Mouse (Mus musculus): ENCODE measurements around the gene Gm20741.

The Gm20741 gene

DNA sequence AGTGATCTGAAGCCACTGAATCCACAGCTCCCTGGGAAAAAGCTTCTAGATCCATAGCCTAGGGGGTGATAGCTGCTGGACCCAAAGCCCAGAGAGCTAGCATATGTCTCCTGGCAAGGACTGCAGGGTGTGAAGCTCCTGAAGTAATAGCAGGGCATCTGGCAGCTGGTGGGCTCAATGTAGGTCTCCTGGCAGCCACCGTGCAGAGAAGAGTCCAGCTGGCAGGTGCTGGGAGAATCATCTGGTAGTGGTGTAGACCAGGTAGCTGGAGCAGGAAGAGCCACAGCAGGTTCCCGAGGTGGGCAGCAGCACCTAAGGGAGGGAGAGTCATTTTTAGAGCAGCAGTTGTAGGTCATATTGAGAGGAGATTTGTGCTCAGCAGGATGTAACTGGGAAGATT lies at the start of gene Gm20741:
TSS of gene Gm20741 (minus strand) at position 394 of the 400 bp plus-strand sequence.
- DNase-seq, result no peak

DNA sequence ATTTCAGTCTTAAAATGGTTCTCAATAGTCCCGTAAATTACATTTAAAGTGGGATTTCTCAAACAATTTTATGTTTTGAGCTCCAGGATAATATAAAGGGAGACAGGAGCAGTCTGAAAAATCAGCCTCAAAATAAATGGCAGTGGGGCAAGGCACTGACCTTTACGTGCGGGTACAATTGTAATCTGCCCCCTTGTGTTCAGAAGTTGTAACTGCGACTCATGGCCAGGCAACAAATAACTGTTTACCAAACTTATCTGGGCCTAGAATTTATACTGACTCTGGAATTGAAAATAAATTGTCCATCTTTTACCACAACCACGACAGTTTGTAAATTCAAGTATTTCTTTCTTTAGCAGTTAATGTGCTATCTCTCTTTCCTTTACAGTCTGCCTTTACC lies 39.4 kb upstream of the Gm20741 start:
- DNase-seq, result no peak

DNA sequence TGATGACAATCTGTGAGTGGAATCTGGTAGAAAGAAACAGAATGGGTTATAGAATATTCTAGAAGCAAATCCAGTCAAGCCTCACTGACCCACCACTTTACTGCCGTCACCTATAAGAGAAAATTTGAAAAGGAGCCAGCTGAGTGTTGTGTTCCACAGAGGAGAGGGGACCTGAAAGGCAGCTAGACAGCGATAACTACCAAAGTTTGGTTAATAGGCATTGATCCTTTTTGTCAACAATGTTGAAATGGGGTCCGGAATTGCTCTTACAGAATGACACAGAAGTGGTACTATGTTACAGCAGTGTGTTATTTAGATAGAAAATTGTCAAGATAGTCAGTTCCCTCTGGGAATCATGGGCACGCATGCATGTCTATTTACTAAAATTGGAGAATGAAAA lies 36.5 kb upstream of the Gm20741 start:
- DNase-seq, result no peak

DNA sequence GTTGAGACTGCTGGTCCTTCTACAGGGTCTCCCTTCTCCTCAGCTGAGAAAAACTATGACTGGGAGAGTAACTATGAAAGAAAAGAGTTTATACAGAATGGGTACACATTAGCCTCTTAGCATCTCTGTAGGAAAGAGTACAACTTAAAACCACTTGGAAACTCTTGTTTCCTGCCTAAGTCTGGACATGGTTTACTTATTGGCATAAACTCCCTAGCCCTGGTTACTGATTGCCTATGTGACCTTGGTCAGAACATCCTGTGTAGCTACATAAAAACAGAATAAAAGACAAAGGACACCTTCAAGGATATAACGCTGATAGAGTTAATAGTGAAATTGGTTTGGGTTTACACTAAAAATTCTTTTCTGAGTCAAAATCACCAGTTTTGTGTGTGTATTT lies 35.3 kb upstream of the Gm20741 start:
- no peak for DNase-seq

DNA sequence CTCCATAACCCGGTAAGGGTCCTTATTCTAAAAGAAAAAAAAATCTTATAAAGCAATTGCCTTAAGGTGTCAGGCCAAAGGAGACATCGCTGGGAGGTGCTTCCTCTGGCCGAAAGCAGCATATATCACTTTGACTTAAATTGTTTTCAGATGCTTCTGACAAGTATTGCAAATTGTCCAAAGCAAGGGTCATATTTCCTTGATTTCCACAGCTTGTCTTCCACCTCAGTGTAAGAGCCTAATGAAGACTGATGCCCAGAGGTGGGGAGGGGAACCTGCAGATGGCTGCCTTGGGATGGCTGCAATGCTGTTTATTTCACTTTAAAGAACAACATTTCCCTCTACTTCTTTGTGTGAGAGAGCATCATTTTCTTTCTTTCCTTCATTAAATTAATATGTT lies 15.0 kb upstream of the Gm20741 start:
- DNase-seq, result no peak

DNA sequence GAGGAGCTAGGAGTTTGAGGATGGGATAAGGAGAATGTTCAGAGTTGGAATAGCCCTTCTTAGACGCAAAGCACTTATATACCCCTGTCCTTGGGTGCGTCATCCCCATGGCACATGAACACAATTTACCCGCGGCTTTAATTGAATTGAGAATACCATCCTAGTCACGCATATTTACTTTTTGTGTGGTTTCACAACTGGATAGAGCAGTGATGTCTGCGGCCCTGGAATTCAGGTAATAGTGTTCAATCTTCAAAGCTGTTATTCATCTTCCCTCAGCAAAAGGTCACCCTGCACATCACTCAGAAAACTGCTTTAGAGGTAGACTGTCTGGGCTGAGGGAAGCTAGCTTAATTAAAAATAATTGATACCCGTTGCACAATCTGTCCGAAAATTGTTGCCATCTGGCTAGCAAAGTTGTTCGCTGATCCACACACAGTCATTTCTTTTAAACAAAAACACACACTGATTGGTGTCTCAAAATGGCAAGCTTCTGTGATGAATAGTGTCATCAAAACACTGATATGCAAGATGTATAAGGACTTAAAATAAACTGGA lies 14.2 kb upstream of the Gm20741 start, which contains the start of gene Krtap14:
TSS of gene Krtap14 (minus strand) at position 51 of the 558 bp plus-strand sequence.
- DNase-seq, result no peak

DNA sequence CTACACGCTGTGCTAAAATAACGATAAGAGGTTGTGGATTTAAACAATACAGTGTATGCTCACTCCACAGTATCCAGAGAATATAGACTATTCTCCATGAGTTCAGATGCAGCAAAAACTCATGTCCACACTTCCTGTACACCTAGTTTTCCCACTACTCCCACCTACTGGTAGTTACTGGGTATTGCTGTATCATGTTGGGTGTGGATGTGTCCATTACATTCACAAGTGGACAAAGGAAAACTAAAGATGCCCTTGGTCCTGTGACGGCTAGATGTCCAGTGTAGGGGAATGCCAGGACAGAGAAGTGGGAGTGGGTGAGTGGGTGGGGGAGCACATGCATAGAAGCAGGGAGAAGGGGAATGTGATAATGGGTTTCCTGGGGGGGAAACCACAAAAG lies 11.7 kb upstream of the Gm20741 start:
- DNase-seq, result no peak

DNA sequence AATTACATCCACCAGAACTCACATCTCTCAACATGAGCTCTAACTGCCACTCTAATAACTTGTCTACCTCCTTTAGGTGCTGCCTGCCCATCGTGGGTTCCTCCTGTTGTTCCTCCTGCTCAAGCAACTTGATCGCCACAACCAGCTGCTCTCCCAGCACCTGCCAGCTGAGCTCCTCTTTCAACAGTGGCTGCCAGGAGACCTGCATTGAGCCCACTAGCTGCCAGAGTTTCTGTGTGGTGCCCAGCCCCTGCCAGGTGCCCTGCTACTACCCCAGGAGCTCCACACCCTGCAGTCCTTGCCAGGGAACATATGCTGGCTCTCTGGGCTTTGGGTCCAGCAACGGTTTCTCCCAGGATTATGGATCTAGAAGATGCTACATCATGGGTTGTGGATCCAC lies 8.0 kb upstream of the Gm20741 start, which contains the start of gene Krtap15:
TSS of gene Krtap15 (plus strand) at position 150 of the 400 bp plus-strand sequence.
- DNase-seq, result no peak

DNA sequence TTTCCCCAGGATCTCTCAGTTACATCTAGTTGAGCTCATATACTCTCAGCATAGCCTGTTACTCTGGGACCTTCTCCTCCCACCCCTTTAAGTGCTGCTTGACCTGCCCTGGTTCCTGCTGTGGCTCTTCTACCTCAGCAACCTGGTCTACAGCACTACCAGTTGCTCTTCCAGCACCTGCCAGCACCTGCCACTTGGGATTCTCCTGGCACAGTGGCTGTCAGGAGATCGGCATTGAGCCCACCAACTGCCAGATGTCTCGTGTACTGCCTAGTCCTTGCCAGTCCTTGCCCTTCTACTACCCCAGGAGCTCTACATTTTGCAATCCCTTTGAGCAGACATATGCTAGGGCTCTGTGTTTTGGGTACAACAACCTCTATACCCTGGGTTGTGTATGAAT lies 25.2 kb downstream of the Gm20741 start:
- no peak for DNase-seq

DNA sequence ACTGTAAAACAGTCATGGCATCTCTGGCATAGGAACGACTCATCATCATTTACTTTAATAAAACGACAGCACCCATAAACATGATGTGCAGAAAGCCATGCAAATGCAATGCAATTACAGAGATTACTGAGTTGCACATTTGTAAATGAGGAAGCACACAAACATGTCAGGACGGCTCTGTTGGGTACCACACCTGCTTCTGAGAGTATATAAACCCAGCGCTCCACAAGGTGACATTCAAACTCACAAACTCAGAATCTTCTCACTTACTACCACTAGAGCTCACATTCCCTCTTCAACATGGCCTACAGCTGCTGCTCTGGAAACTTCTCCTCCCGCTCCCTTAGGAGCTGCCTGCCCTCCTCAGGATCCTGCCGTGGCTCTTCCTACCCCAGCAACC lies 34.4 kb downstream of the Gm20741 start, which contains the start of gene Gm5965:
TSS of gene Gm5965 (plus strand) at position 301 of the 400 bp plus-strand sequence.
- no peak for DNase-seq

DNA sequence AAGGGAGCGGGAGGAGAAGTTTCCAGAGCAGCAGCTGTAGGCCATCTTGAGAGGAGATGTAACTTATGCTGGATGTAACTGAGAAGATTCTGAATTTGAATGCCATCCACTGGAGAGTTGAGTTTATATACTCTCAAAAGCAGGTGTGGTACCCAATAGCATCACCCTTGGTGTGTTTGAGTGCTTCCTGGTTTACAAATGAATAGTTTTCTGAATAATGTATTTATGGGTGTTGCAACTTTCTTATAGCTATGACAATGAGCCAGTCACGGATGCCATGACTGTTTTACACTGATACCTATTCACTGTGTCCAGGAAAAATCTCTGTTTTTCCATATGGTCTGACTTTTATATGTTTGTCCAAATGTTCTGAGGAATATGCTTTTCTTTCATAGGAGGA lies 37.9 kb downstream of the Gm20741 start, which contains the start of gene 2310057N15Rik:
TSS of gene 2310057N15Rik (minus strand) at position 101 of the 400 bp plus-strand sequence.
- no peak for DNase-seq
